Mouse (Mus musculus) midbrain, embryonic 12.5 days (tissue): Measurements from ENCODE around the gene 1700001L19Rik. TPM values are rescaled to one million over a fixed set of nuclear protein-coding genes. Genes with fewer than 3 reads are reported as not detected.

Source experiments
- ATAC-seq: fragments of 200-750 bp; cut with Nextera tagmentation; 2 replicates; pipeline ENCODE4 v1.8.0; 2017; ENCODE audit warnings: low read depth, moderate TSS enrichment, moderate library complexity; ENCODE audit not compliant: low FRiP score
- H3K27ac ChIP-seq: fragments of 300-500 bp; sonication (generic); replicated peaks from 2 replicates; pipeline ENCODE4 v1.5.1; 2016; ENCODE audit warnings: mild to moderate bottlenecking
- H3K27me3 ChIP-seq: fragments of 300-500 bp; sonication (generic); 2 replicates; pipeline ENCODE4 v1.6.1; 2016; ENCODE audit warnings: mild to moderate bottlenecking
- H3K36me3 ChIP-seq: fragments of 300-500 bp; sonication (generic); 2 replicates; pipeline ENCODE4 v1.6.1; 2016
- H3K4me1 ChIP-seq: fragments of 300-500 bp; sonication (generic); 2 replicates; pipeline ENCODE4 v1.6.1; 2016
- H3K4me2 ChIP-seq: fragments of 300-500 bp; sonication (generic); replicated peaks from 2 replicates; pipeline ENCODE4 v1.6.1; 2016; ENCODE audit warnings: mild to moderate bottlenecking, moderate library complexity
- H3K4me3 ChIP-seq: fragments of 300-500 bp; sonication (generic); 2 replicates; pipeline ENCODE4 v1.5.1; 2016; ENCODE audit warnings: mild to moderate bottlenecking
- H3K9ac ChIP-seq: fragments of 300-500 bp; sonication (generic); replicated peaks from 2 replicates; pipeline ENCODE4 v1.6.1; 2016; ENCODE audit warnings: mild to moderate bottlenecking, moderate library complexity
- H3K9me3 ChIP-seq: fragments of 300-500 bp; sonication (generic); 2 replicates; pipeline ENCODE4 v1.6.1; 2016; ENCODE audit warnings: mild to moderate bottlenecking
- WGBS: fragments of 180-500 bp; shearing (Covaris S2); methylation state at CpG from one replicate; pipeline ENCODE4 v1.1.7; 2016; 5-methylcytosine and 5-hydroxymethylcytosine counted together
- polyA plus RNA-seq: library from polyadenylated mRNA; unstranded; fragments of >200 nt; fragmentation: Nextera tagmentation; extraction: Ambion mirVana; gene quantifications from 2 replicates; pipeline ENCODE4 v1.2.1, GENCODE M21; 2016

Gene 1700001L19Rik
- polyA plus RNA-seq, 1 experiment from 2014 or later, result 1.4 TPM

DNA sequence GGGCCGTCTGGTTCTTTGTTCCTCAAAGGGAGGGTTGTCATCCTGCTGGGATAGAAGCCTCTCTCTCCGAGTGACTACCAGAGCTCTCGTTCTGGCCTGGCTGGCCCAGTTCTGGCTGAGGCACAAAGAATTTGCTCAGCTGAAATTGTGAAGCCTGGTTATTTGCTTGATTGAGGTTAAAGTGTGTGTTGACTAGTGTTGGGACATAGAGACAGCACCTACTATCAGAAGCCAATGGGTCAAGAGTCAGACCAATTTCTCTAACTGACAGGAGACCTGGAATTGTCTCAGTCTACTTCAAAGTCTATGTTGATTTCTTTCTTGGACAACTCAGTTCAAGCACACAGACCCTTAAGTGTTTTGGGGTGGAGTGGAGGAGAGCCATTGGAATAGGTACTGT is 29.8 kb downstream of the 1700001L19Rik start:
- H3K36me3 ChIP-seq, result no peaks in the 10 kb centered on the region
- no peak for ATAC-seq
- 76% methylated on average over 3 of the region's 3 CpGs for WGBS
- no peaks in the 10 kb centered on the region for H3K9me3 ChIP-seq
- no peaks in the 10 kb centered on the region for H3K27me3 ChIP-seq
- H3K4me3 ChIP-seq, result no peak overlapping the region
- no peak overlapping the region for H3K9ac ChIP-seq
- H3K27ac ChIP-seq, result no peak overlapping the region
- H3K4me2 ChIP-seq, result no peak overlapping the region
- H3K4me1 ChIP-seq, result no peaks in the 10 kb centered on the region

DNA sequence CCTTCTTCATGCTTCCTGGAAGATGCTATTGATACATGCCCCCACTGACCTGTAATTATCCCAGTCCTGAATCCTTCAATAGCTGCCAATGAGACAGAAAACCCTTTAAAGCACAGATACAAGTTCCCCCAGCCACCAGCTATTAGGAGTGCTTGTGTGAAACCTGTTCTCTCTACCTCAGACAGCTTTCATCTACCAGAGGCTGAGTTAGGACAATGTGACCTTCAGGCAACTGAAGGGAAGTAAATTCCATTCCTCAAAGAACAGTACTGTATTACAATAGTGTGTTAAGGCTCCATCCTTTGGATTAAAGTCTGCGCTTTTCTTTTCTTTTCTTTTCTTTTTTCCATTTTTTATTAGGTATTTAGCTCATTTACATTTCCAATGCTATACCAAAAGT is 45.6 kb downstream of the 1700001L19Rik start:
- Histone ChIP-seq H3K9ac (no peak overlapping the region), H3K27me3 (no peaks in the 10 kb centered on the region), H3K4me2 (no peak overlapping the region), H3K4me3 (no peak overlapping the region), H3K36me3 (no peaks in the 10 kb centered on the region), H3K27ac (no peak overlapping the region), H3K9me3 (no peaks in the 10 kb centered on the region), H3K4me1 (no peaks in the 10 kb centered on the region)
- no peak for ATAC-seq
- 91% methylated on average over 1 of the region's 1 CpGs for WGBS

Other genes with a start within 250 kb of the 1700001L19Rik start
- 14.0 and 17.2 TPM in 2 replicates for gene Mtrr, start 15.3 kb upstream of the 1700001L19Rik start, polyA plus RNA-seq
- 31.6 and 33.8 TPM in 2 replicates for gene Fastkd3, start 15.2 kb upstream of the 1700001L19Rik start, polyA plus RNA-seq